Mouse (Mus musculus) large intestine, adult 2 months (tissue): Measurements from ENCODE around the gene Lhfpl5. TPM values are rescaled to one million over a fixed set of nuclear protein-coding genes. Genes with fewer than 3 reads are reported as not detected.

Experiments used
- DNase-seq: peaks from one replicate; pipeline ENCODE4 v3.0.0-alpha.2; 2012; ENCODE audit warnings: low read depth, low spot score
- WGBS: fragments of 180-500 bp; shearing (Covaris S2); methylation state at CpG from one replicate; pipeline ENCODE4 v1.1.7; 2018; 5-methylcytosine and 5-hydroxymethylcytosine counted together
- polyA plus RNA-seq: library from polyadenylated mRNA; depleted of rRNA; stranded (reverse); fragments of >200 nt; gene quantifications from 2 replicates; pipeline ENCODE4 v1.2.3, GENCODE M21; 2012; rRNA removed

Lhfpl5 gene
- polyA plus RNA-seq, 1 experiment, result 0.63 TPM

DNA sequence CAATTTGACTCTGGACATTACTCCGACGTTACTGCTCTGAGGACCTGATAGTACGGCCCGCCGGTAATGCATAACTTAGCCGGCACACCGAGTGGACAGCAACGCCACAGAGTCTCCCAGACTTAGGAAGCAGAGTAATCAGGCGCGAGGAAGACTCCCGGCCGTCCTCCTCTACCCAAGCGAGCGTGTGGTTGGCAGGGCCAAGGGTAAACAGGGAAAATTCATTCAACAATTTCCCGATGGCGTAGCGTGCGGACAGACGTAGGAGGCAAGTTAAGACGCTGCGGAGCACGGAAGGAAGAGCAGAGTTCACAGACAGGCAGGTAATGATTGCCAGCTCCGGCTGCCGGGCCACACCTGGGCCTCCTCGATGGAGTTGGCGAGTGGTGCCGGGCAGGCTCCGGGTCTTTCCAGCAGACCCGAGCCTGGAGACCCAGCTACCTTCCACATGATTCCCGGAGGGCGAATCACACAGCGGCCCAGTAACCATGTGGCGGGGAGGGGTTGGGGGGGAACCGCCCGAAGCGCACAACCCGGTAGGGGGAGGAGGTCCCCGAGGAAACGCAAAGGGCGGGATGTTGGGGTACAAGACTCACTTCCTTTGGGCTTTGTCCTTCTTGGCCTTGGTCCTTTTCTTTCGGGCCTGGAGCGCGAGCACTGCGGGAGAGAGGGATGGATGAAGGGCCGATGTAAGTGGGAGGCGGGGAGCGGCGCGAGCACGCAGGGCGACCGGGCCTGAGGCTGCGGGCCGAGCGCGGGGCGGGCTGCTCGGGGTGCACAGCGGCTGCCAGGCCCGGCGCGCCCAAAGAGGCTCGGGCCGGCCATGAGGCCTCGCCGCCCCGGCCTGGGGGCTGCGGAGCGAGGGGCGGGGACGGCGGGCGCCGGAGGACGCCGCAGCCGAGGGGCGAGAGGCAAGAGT is 46.2 kb downstream of the Lhfpl5 start:
- peak; percentile 52 for DNase-seq
- 1% methylated on average over 78 of the region's 78 CpGs for whole genome bisulfite sequencing

DNA sequence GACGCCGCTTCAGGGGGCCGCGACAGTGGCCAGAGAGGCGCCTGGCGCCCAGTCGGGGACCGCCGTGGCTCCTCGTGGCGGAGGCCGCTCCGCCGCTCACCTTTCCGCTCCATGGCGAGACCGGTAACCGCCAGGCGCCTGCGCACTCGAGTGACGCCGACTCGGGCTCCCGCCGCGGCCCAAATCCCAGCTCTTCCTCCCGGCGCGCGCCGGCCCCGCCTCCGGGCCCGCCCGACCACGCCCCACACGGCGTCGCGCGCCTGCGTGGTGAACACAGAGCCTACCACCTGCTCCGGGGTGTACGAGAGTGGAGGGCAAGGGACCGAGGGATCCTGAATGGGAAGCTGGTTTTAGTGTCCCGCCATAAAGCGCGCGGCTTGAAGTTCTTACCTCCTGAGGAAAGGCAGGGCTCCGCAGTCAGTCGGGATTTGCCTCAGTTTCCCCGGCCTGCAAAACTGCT is 46.9 kb downstream of the Lhfpl5 start, which contains the start of gene Srpk1:
Gene Srpk1 (minus strand): TSS at position 410 of the 460 bp plus-strand sequence.
- DNase-seq, result peak; percentile 69
- 1% methylated on average over 46 of the region's 53 CpGs for WGBS

DNA sequence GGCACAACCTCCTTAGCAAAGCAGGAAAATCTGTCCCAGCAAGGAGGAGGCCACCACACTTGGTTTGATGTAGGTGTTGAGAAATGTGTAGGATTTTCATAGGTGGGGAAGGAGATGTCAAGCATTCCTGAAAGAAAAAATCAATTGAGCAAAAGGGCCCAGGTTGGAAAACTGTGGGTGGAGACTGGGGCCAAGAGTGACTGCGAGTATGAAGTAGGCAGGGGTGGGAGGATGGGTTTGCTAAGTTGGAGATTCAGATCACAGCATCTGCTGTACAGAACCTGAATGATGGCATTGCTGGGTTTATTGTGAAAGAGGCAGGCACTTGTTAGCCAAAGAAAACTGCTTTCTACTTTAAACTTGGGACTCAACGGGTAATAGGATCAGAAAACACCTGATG is 49.4 kb downstream of the Lhfpl5 start:
- 67% methylated on average over 2 of the region's 2 CpGs for WGBS

DNA sequence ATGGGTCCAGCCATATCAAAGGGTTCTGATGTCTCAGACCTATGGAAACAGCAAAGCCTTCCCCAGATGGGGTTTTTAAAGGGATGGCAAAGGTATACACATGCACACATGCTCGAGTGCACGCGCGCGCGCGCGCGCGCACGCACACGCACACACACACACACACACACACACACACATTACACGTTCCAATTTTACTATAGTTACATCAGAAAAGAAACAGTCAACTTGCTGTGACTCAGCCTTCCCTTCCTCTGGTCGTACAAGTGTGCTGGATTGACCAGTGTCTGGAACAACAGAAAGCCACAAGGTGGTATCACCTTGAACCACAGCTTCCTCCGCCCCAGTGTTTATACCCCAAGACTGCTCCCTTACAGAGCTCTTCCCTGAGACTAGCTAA is 49.9 kb downstream of the Lhfpl5 start:
- no peak for DNase-seq
- WGBS, result 90% methylated on average over 15 of the region's 15 CpGs

More for the DNA sequence above, 49.4 kb downstream of the Lhfpl5 start:
- no peak for DNase-seq

DNA sequence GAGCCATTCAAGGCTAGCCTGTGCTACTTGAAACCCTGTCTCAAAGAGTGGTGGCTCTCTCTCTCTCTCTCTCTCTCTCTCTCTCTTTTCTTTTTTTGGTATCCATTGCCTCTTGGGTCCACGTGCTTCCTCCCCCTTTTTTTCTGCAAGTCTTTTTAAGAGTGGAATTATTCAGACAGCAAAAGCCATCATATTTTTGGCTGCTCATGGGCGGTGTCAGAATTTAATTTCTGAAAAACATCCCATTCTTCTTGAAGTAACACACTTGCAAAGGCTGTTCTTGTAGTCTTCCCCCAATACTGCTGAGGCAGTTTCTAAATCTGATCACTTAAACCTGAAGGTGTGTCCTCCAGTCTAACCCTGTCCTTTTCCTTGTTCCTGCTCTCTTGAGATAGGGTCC is 51.5 kb downstream of the Lhfpl5 start:
- DNase-seq, result no peak
- WGBS, result 88% methylated on average over 2 of the region's 2 CpGs

DNA sequence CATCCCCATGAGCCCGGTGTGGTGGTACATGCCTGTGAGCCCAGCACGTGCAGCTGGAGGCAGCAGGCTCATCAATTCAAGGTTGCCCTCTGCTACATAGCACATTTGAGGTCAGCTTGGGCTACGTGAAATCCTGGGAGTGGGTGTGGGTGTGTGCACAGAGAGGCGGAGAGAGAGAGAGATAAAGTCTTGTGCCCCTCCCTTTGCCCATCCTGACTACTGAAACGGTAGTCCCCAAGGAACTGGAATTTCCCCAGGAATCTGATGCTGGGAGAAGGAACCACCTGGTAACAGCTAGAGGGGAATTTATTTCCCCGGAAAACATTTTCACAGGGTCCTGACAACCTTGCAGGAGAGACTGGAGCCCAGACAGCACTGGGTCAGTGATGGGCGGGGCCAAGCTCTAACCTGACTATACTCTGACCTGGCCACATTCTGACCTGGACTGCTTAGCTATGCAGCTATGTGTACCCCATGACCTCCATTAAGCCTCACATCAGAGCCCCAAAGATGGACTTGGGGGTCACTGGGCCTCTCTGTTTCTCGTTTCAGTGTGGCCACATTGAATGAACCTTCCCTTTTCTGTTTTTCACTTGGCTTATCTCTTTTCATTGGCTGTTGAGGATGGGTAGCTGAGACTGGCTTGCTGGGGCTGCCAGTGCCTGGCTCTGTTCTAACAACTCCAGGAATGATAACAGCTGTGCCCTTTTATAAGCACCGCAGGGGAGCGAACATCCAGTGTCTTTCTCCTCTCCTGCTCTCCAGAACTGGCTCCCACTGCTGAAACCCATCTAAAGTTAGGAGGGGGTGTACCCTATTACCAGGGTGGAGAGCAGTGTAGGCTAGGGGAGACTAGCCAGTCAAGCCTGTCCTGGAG is 53.0 kb downstream of the Lhfpl5 start:
- 31% methylated on average over 10 of the region's 10 CpGs for WGBS
- no peak for DNase-seq

DNA sequence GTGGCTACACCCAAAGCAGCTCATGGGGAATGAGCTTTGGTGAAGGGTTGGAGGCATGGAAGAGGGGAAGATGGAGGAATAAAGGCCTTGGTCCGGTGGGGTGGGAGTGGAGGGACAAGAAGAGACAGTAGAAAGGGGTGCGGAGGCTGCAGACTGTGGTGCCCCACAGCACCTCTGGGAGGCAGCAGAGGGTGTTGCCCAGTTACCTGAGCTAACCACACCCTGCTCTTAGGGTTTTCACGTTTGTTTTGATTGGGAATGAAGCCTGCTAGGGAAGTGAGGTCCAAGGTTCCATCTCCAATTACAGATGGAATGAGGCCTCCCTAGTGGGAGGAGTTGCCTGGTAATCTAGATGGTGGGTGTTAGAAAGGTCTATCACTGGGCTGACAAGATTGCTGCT is 53.7 kb downstream of the Lhfpl5 start:
- 32% methylated on average over 3 of the region's 3 CpGs for WGBS
- DNase-seq, result no peak

Other genes with a start within 250 kb of the Lhfpl5 start
- 2,568 and 3,337 TPM in 2 replicates for gene Rpl10a, start 247.2 kb upstream of the Lhfpl5 start, polyA plus RNA-seq
- gene Tead3, start 224.8 kb upstream of the Lhfpl5 start, polyA plus RNA-seq, result 21.6 and 23.5 TPM in 2 replicates
- 0.51 and 0.58 TPM in 2 replicates for gene Tulp1, start 210.4 kb upstream of the Lhfpl5 start, polyA plus RNA-seq
- gene Fkbp5, start 58.1 kb upstream of the Lhfpl5 start, polyA plus RNA-seq, result 12.8 and 17.9 TPM in 2 replicates
- not detected in 2 replicates for gene Armc12, start 44.8 kb upstream of the Lhfpl5 start, polyA plus RNA-seq
- gene Clpsl2, start 26.2 kb upstream of the Lhfpl5 start, polyA plus RNA-seq, result 0.38 TPM in 1 of 2 replicates, not detected in the other
- 606 and 786 TPM in 2 replicates for gene Clps, start 14.9 kb upstream of the Lhfpl5 start, polyA plus RNA-seq
- gene Srpk1, start 47.1 kb downstream of the Lhfpl5 start, polyA plus RNA-seq, result 26.6 and 38.3 TPM in 2 replicates
- gene Slc26a8, start 114.6 kb downstream of the Lhfpl5 start, polyA plus RNA-seq, result 0.14 and 0.52 TPM in 2 replicates
- 49.0 and 62.1 TPM in 2 replicates for gene Mapk14, start 115.7 kb downstream of the Lhfpl5 start, polyA plus RNA-seq
- 0.26 and 0.44 TPM in 2 replicates for gene AC170998.1, start 150.4 kb downstream of the Lhfpl5 start, polyA plus RNA-seq
- gene Mapk13, start 193.7 kb downstream of the Lhfpl5 start, polyA plus RNA-seq, result 387 and 424 TPM in 2 replicates
- gene Brpf3, start 225.4 kb downstream of the Lhfpl5 start, polyA plus RNA-seq, result 71.3 and 102 TPM in 2 replicates